Mouse (Mus musculus) megakaryocyte, embryonic 14.5 days (primary cell): ENCODE data around the gene Commd1. TPM values are rescaled to one million over a fixed set of nuclear protein-coding genes. Genes with fewer than 3 reads are reported as not detected.
A peak's percentile ranks its signal among the peaks of the same experiment; 100 is the strongest.

Experiments
- H3K27me3 ChIP-seq: replicated peaks from 2 replicates; pipeline ENCODE3; 2012; ENCODE audit warnings: inconsistent platforms
- H3K36me3 ChIP-seq: replicated peaks from 2 replicates; pipeline ENCODE3; 2012; ENCODE audit warnings: low read length, inconsistent platforms, mixed read lengths
- H3K4me1 ChIP-seq: 2 replicates; pipeline ENCODE4 v1.6.1; 2012; ENCODE audit warnings: inconsistent platforms
- H3K4me3 ChIP-seq: replicated peaks from 2 replicates; pipeline ENCODE3; 2012; ENCODE audit warnings: moderate library complexity, mild to moderate bottlenecking, inconsistent platforms
- H3K9me3 ChIP-seq: 2 replicates; pipeline ENCODE4 v1.6.1; 2012; ENCODE audit warnings: inconsistent platforms
- FLI1 ChIP-seq: IDR thresholded peaks from 2 replicates; pipeline ENCODE4 v1.6.1; 2012; ENCODE audit warnings: low read length, inconsistent platforms, mixed read lengths
- GATA1 ChIP-seq: IDR thresholded peaks from 3 replicates; pipeline ENCODE4 v1.6.1; 2012; ENCODE audit warnings: mixed read lengths, low read length, inconsistent platforms, borderline replicate concordance
- polyA plus RNA-seq: library from polyadenylated mRNA; stranded (reverse); fragments of >175 nt; gene quantifications from 2 replicates; pipeline ENCODE4 v1.2.3, GENCODE M21; 2012; ENCODE audit warnings: low replicate concordance; ENCODE audit not compliant: insufficient read depth

Commd1 gene
- polyA plus RNA-seq, 1 experiment, result 30.3 TPM

GRCm38 (mm10) chr11:22880383-22881172, 101.6 kb downstream of the Commd1 start:
- TF ChIP-seq GATA1 (no peak), FLI1 (no peak)
- Histone ChIP-seq H3K36me3 (no peaks in the 10 kb centered on the region), H3K9me3 (no peaks in the 10 kb centered on the region), H3K27me3 (no peaks in the 10 kb centered on the region), H3K4me1 (peaks cover 49% of the 10 kb centered on the region), H3K4me3 (no peak overlapping the region)

- Histone ChIP-seq H3K27me3 (no peaks in the 10 kb centered on the region), H3K4me3 (no peak overlapping the region), H3K36me3 (no peaks in the 10 kb centered on the region), H3K4me1 (peaks cover 50% of the 10 kb centered on the region), H3K9me3 (no peaks in the 10 kb centered on the region)
- no peak for TF ChIP-seq GATA1
- no peak for TF ChIP-seq FLI1
Measured at GRCm38 (mm10) chr11:22879645-22880044, 102.5 kb downstream of the Commd1 start.

- H3K9me3 ChIP-seq, result no peaks in the 10 kb centered on the region
- H3K27me3 ChIP-seq, result no peaks in the 10 kb centered on the region
- TF ChIP-seq FLI1 (no peak), GATA1 (no peak)
- peak overlapping the region; percentile 47 for H3K4me3 ChIP-seq
- H3K36me3 ChIP-seq, result no peaks in the 10 kb centered on the region
- peaks cover 68% of the 10 kb centered on the region for H3K4me1 ChIP-seq
Measured at GRCm38 (mm10) chr11:22876680-22877330, 105.4 kb downstream of the Commd1 start.

- TF ChIP-seq FLI1 (no peak), GATA1 (no peak)
- Histone ChIP-seq H3K36me3 (no peaks in the 10 kb centered on the region), H3K4me1 (peaks cover 60% of the 10 kb centered on the region), H3K9me3 (no peaks in the 10 kb centered on the region), H3K4me3 (no peak overlapping the region), H3K27me3 (no peaks in the 10 kb centered on the region)
Measured at GRCm38 (mm10) chr11:22875279-22875678, 106.9 kb downstream of the Commd1 start.

- H3K36me3 ChIP-seq, result peaks cover 3% of the 10 kb centered on the region
- H3K9me3 ChIP-seq, result no peaks in the 10 kb centered on the region
- no peaks in the 10 kb centered on the region for H3K27me3 ChIP-seq
- H3K4me3 ChIP-seq, result no peak overlapping the region
- peaks cover 59% of the 10 kb centered on the region for H3K4me1 ChIP-seq
- TF ChIP-seq GATA1, result no peak
- no peak for TF ChIP-seq FLI1
Measured at GRCm38 (mm10) chr11:22874747-22875146, 107.4 kb downstream of the Commd1 start.

GRCm38 (mm10) chr11:22873383-22873782, 108.8 kb downstream of the Commd1 start:
- no peaks in the 10 kb centered on the region for H3K9me3 ChIP-seq
- H3K27me3 ChIP-seq, result no peaks in the 10 kb centered on the region
- H3K4me1 ChIP-seq, result peaks cover 61% of the 10 kb centered on the region
- peak overlapping the region; percentile 77 for H3K4me3 ChIP-seq
- peaks cover 17% of the 10 kb centered on the region for H3K36me3 ChIP-seq
- TF ChIP-seq GATA1 (no peak), FLI1 (no peak)

GRCm38 (mm10) chr11:22872307-22872680, 109.9 kb downstream of the Commd1 start:
- Histone ChIP-seq H3K9me3 (no peaks in the 10 kb centered on the region), H3K36me3 (peaks cover 20% of the 10 kb centered on the region), H3K27me3 (no peaks in the 10 kb centered on the region), H3K4me1 (peaks cover 63% of the 10 kb centered on the region), H3K4me3 (peak overlapping the region; percentile 90)
- TF ChIP-seq FLI1, result no peak
- no peak for TF ChIP-seq GATA1

- Histone ChIP-seq H3K4me1 (peaks cover 59% of the 10 kb centered on the region), H3K27me3 (no peaks in the 10 kb centered on the region), H3K4me3 (peak overlapping the region; percentile 90), H3K36me3 (peaks cover 20% of the 10 kb centered on the region), H3K9me3 (no peaks in the 10 kb centered on the region)
- TF ChIP-seq GATA1 (no peak), FLI1 (no peak)
Measured at GRCm38 (mm10) chr11:22871628-22872306, 110.4 kb downstream of the Commd1 start.

GRCm38 (mm10) chr11:22868582-22868981, 113.6 kb downstream of the Commd1 start:
- H3K4me1 ChIP-seq, result peaks cover 52% of the 10 kb centered on the region

More at GRCm38 (mm10) chr11:22868582-22868981, 113.6 kb downstream of the Commd1 start:
- Histone ChIP-seq H3K36me3 (peaks cover 25% of the 10 kb centered on the region), H3K9me3 (no peaks in the 10 kb centered on the region), H3K4me3 (no peak overlapping the region), H3K27me3 (peaks cover 1% of the 10 kb centered on the region)
- TF ChIP-seq FLI1, result no peak
- no peak for TF ChIP-seq GATA1
